Mouse (Mus musculus) ES-Bruce4 (cell line): ENCODE results near the gene Slc25a5.

ENCODE experiments used
- CTCF ChIP-seq: IDR thresholded peaks from one replicate; pipeline ENCODE4 v1.8.1; 2011; ENCODE audit warnings: low read depth, low read length
- EP300 ChIP-seq: IDR thresholded peaks from 2 replicates; pipeline ENCODE4 v1.6.1; 2011; ENCODE audit warnings: low read depth, low read length; ENCODE audit not compliant: insufficient read depth
- POLR2A ChIP-seq: IDR thresholded peaks from one replicate; pipeline ENCODE4 v1.8.1; 2011; ENCODE audit warnings: low read length; ENCODE audit not compliant: insufficient read depth

- TF ChIP-seq CTCF (no peak), POLR2A (no peak), EP300 (no peak)
Observed at GRCm38 (mm10) chrX:36794571-36794970, 880 bp upstream of the Slc25a5 start.
